Mouse (Mus musculus) kidney, adult 11 months (tissue): ENCODE data around the gene Rnf24.

Experiments used
- DNase-seq: peaks from one replicate; pipeline ENCODE4 v3.0.0; 2022

The Rnf24 gene

DNA sequence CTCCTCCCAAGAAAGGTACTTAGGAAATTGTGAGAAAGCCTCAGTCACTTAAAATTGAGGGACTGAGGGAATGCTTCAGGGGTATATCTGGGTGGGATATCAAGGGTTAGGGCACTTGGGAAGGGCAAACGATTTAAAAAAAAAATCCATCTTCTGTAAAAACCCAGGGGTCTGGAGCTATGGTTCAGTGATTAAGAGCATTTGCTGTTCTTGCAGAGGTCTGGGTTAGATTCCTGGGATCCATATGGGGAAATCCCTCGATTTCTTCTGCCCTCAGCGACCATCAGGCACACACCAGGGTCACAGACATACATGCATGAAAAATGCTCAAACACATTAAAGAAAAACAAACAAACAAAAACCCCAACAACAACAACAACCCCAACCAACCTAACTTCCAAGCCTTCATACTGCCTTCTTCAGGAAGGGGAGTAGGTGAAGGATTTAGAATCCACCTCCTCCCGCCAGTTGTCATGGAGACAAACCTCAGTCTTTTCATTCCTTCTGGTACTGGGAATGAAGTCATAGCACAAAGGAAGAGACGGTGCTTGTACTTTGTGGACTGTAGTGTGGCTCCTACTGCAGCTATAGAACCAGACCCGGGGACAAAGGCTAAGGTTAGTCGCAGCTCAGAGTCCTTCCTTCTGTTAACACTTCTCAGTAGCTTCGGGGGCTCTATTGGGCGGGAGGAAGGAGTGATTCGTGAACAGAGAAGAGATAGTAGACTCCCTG is 91.0 kb downstream of the Rnf24 start:
- no peak for DNase-seq

DNA sequence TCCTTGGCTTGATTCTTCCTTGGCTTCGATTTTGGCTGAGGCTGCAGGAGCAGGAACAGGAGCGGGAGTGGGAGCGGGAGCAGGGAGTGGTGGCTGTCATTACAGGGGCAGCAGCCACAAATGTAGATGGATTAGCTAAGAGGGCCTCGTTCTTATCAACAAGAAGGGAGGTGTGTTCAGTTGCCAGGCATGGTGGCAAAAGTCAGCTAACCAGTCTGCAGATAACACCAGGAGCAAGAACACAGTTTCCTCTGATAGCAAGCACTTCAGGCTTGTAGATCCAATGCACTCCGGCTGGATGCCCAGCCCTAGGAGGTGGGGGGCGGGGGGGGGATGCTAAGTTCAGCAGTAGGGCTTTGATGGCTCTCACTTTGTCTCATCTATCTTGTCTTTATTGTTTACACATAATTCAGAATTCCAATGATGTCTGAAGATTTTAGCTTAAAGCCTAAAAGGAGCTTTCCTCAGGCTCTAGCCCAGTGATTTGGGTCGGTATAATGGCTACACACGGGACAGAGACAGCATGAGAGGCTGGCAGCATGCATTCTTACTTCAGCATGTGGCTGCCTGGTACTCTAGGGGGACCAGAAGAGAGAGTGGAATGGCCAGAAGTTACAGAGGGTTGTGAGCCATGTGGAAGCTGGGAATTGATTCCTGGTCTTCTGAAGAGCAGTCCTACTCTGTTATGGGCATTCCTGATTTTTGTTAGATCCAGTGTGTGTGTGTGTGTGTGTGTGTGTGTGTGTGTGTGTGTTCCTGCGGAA is 92.0 kb downstream of the Rnf24 start:
- DNase-seq, result no peak

DNA sequence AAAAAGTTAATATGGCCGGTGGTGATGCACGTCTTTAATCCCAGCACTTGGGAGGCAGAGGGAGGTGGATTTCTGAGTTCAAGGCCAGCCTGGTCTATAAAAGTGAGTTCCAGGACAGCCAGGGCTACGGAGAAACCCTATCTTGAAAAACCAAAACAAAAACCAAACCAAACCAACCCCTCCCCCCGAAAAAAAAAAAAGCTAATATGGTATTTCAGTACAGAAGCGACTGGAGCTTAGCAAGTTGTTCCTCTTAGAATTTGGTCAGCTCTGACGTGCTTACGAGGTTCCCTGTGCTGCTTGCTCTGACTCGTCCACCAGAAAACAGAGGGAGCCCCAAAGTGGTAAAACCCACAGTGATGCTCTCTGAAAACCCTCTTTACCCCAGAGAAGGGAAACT is 94.0 kb downstream of the Rnf24 start:
- DNase-seq, result no peak

DNA sequence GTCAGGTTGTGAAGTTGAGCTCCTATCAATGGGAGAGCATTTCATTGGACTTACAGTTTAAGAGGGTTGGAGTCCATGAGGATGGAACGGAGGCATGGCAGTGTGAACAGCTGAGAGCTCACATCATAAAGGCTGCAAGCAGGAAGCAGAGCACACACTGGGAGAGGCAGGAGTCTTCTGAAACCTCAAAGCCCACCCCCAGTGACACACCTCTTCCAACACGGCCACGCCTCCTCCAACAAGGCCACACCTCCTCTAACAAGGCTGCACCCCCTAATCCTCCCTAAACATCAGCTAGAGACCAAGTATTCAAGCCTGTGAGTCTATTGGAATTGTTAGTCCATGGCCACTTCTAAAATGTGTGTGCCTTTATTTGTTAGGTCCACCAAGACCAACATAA is 97.0 kb downstream of the Rnf24 start:
- DNase-seq, result no peak

DNA sequence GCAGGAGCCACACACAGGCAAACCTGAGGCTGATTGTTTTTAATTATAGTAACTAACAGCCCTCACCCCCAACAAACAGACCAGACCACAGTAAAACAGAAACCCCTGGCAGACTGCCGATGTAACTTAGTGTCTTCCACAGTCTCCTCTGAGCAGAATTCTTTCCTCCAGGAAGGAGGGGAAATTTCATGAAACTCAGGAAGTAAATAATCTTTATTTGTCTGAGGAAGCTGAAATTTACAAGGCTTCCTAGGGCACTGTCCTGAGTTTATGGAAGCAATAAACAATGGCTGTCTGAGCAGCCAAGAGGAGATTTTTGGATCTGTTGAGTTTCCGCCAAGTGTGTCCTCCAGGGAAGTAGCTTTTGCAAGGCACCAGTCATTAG is 98.4 kb downstream of the Rnf24 start:
- peak; percentile 30 for DNase-seq

DNA sequence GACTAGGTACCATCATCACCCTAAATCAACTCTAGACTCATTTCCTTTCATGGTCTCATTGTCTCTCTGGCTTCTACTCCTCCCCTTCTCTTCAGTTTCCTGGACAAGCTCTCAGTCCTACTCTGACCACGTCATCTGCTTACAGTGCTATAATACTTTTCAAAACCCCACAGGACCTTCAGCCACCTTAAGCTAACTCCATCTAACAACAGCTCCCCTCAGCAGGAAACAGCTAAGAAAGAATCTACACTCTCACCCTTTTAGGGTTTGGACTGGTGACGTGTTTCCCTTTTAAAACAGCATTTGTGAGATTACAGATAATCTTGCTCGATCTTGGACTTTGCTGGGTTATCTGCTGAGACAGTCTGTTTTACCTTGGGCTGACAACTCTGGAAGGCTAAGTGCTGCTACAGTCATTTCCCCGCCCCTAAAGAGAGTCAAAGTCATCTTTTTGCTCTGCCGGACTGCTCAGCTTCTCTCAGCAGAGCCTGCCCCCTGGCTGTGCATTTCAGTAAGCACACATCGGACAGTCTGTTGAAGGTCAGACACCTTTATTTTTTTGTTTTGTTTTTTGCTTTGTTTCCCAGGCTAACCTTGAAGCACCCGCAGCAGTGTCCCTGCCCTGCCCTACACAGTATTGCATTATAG is 98.9 kb downstream of the Rnf24 start:
- DNase-seq, result peak; percentile 74
